20 mouse cellular contexts compared by ENCODE assay signal in the genomic region with DNA sequence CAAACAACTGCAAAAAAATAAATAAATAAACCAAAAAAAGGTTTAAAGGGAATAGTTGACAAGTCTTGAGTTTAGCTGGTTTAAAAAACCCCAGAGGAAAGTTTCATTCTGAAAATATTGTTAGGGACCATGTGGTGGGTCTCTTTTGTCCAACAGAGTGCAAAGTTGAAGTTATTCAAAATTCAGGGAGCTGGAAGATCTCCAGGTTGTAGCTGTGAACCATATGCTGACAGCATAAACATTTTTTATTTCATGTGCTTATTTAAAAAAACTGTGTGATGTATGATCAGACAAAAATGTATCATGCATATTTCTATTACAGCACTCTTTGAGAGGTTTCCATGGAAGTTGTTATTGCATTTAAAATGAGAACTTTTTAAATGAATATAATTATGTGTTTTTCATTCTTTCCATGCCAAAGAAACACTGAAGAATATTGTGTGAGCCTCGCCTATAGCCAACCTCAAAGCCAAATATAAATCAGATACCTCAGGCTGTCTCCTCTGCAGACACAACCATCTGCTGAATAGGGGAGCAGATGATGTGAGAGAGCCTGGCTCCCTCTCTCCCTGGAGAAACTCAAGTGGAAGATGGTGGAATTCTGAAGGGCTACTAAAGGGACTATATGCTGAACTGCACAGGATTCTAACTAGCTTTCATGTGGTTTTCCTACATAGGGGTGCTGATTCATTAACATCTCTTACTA.
DNase-seq lines count a peak whose midpoint lies in the region; ATAC-seq and TF ChIP-seq lines count a peak whose summit lies in the region.
"Had no signal": no experiment of that assay in that cellular context is flagged by ENCODE, and none has a peak within 500 bp of the region (broad histone marks: within the 10 kb centered on the region; RNA-seq: fewer than 3 reads in every experiment).

No protein-coding gene starts in this region.

- no peak for TF ChIP-seq CTCF in stomach, postnatal 0 days (IDR thresholded peaks at IDR 0.05; ENCODE audit: low read depth)

- 48% methylated on average over 1 of the region's 1 CpGs for WGBS in stomach, embryonic 14.5 days
- 49% methylated on average over 1 of the region's 1 CpGs for WGBS in stomach, postnatal 0 days

- H3K4me1 ChIP-seq in stomach, embryonic 14.5 days (ENCODE audit: control insufficient read depth, insufficient read depth, low read length), result no peaks in the 10 kb centered on the region
- H3K4me1 ChIP-seq in stomach, postnatal 0 days (replicated peaks; ENCODE audit: control insufficient read depth, insufficient read depth), result no peaks in the 10 kb centered on the region
- H3K4me1 ChIP-seq: hindbrain, embryonic 12.5 days; megakaryocyte, embryonic 14.5 days; neural tube, embryonic 12.5 days; stomach, embryonic 15.5 days had no signal

- no peak overlapping the region for H3K9ac ChIP-seq in stomach, embryonic 14.5 days (replicated peaks; ENCODE audit: low read depth, low read length)
- H3K9ac ChIP-seq in stomach, postnatal 0 days (ENCODE audit: low read length), result no peak overlapping the region
- H3K9ac ChIP-seq: hindbrain, embryonic 12.5 days; limb, embryonic 13.5 days; neural tube, embryonic 12.5 days; stomach, embryonic 15.5 days had no signal

- H3K36me3 ChIP-seq in stomach, embryonic 14.5 days (ENCODE audit: control insufficient read depth, insufficient read depth, low read length), result no peaks in the 10 kb centered on the region
- H3K36me3 ChIP-seq in stomach, postnatal 0 days (ENCODE audit: control insufficient read depth, insufficient read depth, low read length), result no peaks in the 10 kb centered on the region
- H3K36me3 ChIP-seq: hindbrain, embryonic 12.5 days; limb, embryonic 13.5 days; neural tube, embryonic 12.5 days; stomach, embryonic 15.5 days had no signal

- no peak overlapping the region for H3K4me2 ChIP-seq in stomach, embryonic 14.5 days (replicated peaks; ENCODE audit: low read depth, low read length)
- H3K4me2 ChIP-seq in stomach, postnatal 0 days (replicated peaks; ENCODE audit: low read depth), result no peak overlapping the region
- H3K4me2 ChIP-seq: hindbrain, embryonic 12.5 days; neural tube, embryonic 12.5 days; stomach, embryonic 15.5 days had no signal

- DNase-seq in cerebellum, postnatal 14 days, result peak; percentile 15 to 41
- no peak for DNase-seq in cerebellum, adult 9-10 months
- DNase-seq in layer of hippocampus, adult 18-20 months (ENCODE audit: low spot score in 2 of 2), result peak; percentile 9 to 25
- no peak for DNase-seq in layer of hippocampus, adult 9-10 months (ENCODE audit: low spot score)
- DNase-seq in stomach, postnatal 0 days (ENCODE audit: low spot score), result no peak
- no peak for DNase-seq in urinary bladder, postnatal 4 days (ENCODE audit: low spot score in 2 of 2)
- no peak for DNase-seq in urinary bladder, postnatal 10 days (ENCODE audit: low spot score)
- DNase-seq: adrenal gland, postnatal 36 days; cerebellum, adult 11-12 months; gastrocnemius, postnatal 10 days; kidney, postnatal 10 days; thymus, postnatal 36 days had no signal

- H3K4me3 ChIP-seq in stomach, embryonic 14.5 days (ENCODE audit: low read depth, low read length), result no peak overlapping the region
- H3K4me3 ChIP-seq in stomach, postnatal 0 days (ENCODE audit: low read depth, low read length), result no peak overlapping the region
- H3K4me3 ChIP-seq: hindbrain, embryonic 12.5 days; limb, embryonic 13.5 days; megakaryocyte, embryonic 14.5 days; neural tube, embryonic 12.5 days; stomach, embryonic 15.5 days had no signal

- ATAC-seq in stomach, embryonic 14.5 days (ENCODE audit: insufficient number of reproducible peaks, insufficient read depth, low FRiP score, low read depth), result no peak
- ATAC-seq in stomach, postnatal 0 days (ENCODE audit: low FRiP score, low TSS enrichment), result no peak
- ATAC-seq: activated CD4-positive, CD25-positive, alpha-beta regulatory T cell, adult 4 months; intestine, embryonic 16.5 days had no signal

- TF ChIP-seq EP300 in stomach, postnatal 0 days (optimal IDR thresholded peaks at IDR 0.05), result no peak

- H3K27ac ChIP-seq in stomach, embryonic 14.5 days (ENCODE audit: low read length), result peak overlapping the region; percentile 73; the same call in 1 of the 2 replicates
- no peak overlapping the region for H3K27ac ChIP-seq in stomach, postnatal 0 days (replicated peaks)
- H3K27ac ChIP-seq: hindbrain, embryonic 12.5 days; limb, embryonic 13.5 days; neural tube, embryonic 12.5 days; stomach, embryonic 15.5 days had no signal

- H3K27me3 ChIP-seq in stomach, embryonic 14.5 days (ENCODE audit: control insufficient read depth, insufficient read depth, low read length), result no peaks in the 10 kb centered on the region
- H3K27me3 ChIP-seq in stomach, postnatal 0 days (ENCODE audit: control insufficient read depth, insufficient read depth, low read length), result no peaks in the 10 kb centered on the region
- H3K27me3 ChIP-seq: hindbrain, embryonic 12.5 days; limb, embryonic 13.5 days; megakaryocyte, embryonic 14.5 days; neural tube, embryonic 12.5 days; stomach, embryonic 15.5 days had no signal

- no peaks in the 10 kb centered on the region for H3K9me3 ChIP-seq in stomach, embryonic 14.5 days (ENCODE audit: control insufficient read depth, low read depth, low read length)
- H3K9me3 ChIP-seq in stomach, postnatal 0 days (ENCODE audit: control insufficient read depth, low read length), result no peaks in the 10 kb centered on the region
- H3K9me3 ChIP-seq: hindbrain, embryonic 12.5 days; limb, embryonic 13.5 days; neural tube, embryonic 12.5 days; stomach, embryonic 15.5 days had no signal

Comparison
In these comparisons a context has a peak if more than half of its experiments do, and no peak if none do; other contexts are left out.
1. DNase-seq: peak in cerebellum, postnatal 14 days (2 of 2) and layer of hippocampus, adult 18-20 months (2 of 2); none in cerebellum, adult 9-10 months (single experiment), layer of hippocampus, adult 9-10 months (single experiment), stomach, postnatal 0 days (single experiment), urinary bladder, postnatal 4 days (0 of 2) and urinary bladder, postnatal 10 days (single experiment).